Mouse (Mus musculus): ENCODE measurements around the gene Sephs2.

GRCm38 (mm10) chr7:127263526-127263925 is 10.3 kb downstream of the Sephs2 start:
- TF ChIP-seq CTCF (conservative IDR thresholded peaks at IDR 0.05; ENCODE audit: insufficient read depth, insufficient read length, low read depth, low read length) = no peak
- TF ChIP-seq POLR2A (IDR thresholded peaks at IDR 0.05; ENCODE audit: low read depth, low read length) = no peak

All from kidney, adult 2 months (tissue).